10 mouse cellular contexts compared by ENCODE assay signal in genomic region chr5:124006891-124007491, GRCm38 (mm10). TPM values are rescaled to one million over a fixed set of nuclear protein-coding genes. Genes with fewer than 3 reads are reported as not detected.
DNase-seq lines count a peak whose midpoint lies in the region; ATAC-seq and TF ChIP-seq lines count a peak whose summit lies in the region.
"Had no signal": no experiment of that assay in that cellular context is flagged by ENCODE, and none has a peak within 500 bp of the region (broad histone marks: within the 10 kb centered on the region; RNA-seq: fewer than 3 reads in every experiment).

No protein-coding gene starts in this region.

- peaks cover 67% of the 10 kb centered on the region for H3K36me3 ChIP-seq in heart, embryonic 12.5 days
- peaks cover 75% of the 10 kb centered on the region for H3K36me3 ChIP-seq in heart, embryonic 10.5 days
- peaks cover 69 to 86% of the 10 kb centered on the region in 2 experiments for H3K36me3 ChIP-seq in CH12.LX (replicated peaks in 1 of 2; ENCODE audit: control insufficient read depth in 1 of 2, insufficient read depth in 1 of 2, low read length in 1 of 2)
- peaks cover 76% of the 10 kb centered on the region for H3K36me3 ChIP-seq in kidney, embryonic 15.5 days
- peaks cover 38% of the 10 kb centered on the region for H3K36me3 ChIP-seq in midbrain, embryonic 15.5 days (replicated peaks)

- H3K79me2 ChIP-seq in CH12.LX (replicated peaks; ENCODE audit: control insufficient read depth, extremely low read depth, insufficient read depth, poor library complexity, severe bottlenecking) = no peaks in the 10 kb centered on the region

- H3K9me3 ChIP-seq in heart, embryonic 12.5 days (replicated peaks) = no peaks in the 10 kb centered on the region
- no peaks in the 10 kb centered on the region for H3K9me3 ChIP-seq in heart, embryonic 10.5 days
- no peaks in the 10 kb centered on the region for H3K9me3 ChIP-seq in CH12.LX (replicated peaks; ENCODE audit: low read length)
- H3K9me3 ChIP-seq in kidney, embryonic 15.5 days (replicated peaks) = no peaks in the 10 kb centered on the region
- H3K9me3 ChIP-seq in midbrain, embryonic 15.5 days = no peaks in the 10 kb centered on the region
- H3K9me3 ChIP-seq: embryonic facial prominence, embryonic 13.5 days had no signal

- no peaks in the 10 kb centered on the region for H3K27me3 ChIP-seq in heart, embryonic 12.5 days (replicated peaks)
- no peaks in the 10 kb centered on the region for H3K27me3 ChIP-seq in heart, embryonic 10.5 days (ENCODE audit: insufficient read depth, poor library complexity, severe bottlenecking)
- H3K27me3 ChIP-seq in CH12.LX (replicated peaks) = no peaks in the 10 kb centered on the region
- H3K27me3 ChIP-seq in kidney, embryonic 15.5 days = no peaks in the 10 kb centered on the region
- no peaks in the 10 kb centered on the region for H3K27me3 ChIP-seq in midbrain, embryonic 15.5 days (replicated peaks)
- H3K27me3 ChIP-seq: embryonic facial prominence, embryonic 13.5 days had no signal

- in situ Hi-C loops in CH12.LX (cut with MboI; ENCODE audit: low pct_ligation_motif_present, low pct_unique_long_range_greater_than_20kb, low sequenced_read_pairs) = no loop called here

- no peak for TF ChIP-seq POLR2A in CH12.LX (IDR thresholded peaks at IDR 0.05; ENCODE audit: low read depth, low read length)

- H3K9ac ChIP-seq in heart, embryonic 12.5 days = no peak overlapping the region
- H3K9ac ChIP-seq in CH12.LX (ENCODE audit: insufficient read depth, low read depth) = no peak overlapping the region
- no peak overlapping the region for H3K9ac ChIP-seq in kidney, embryonic 15.5 days
- H3K9ac ChIP-seq in midbrain, embryonic 15.5 days = no peak overlapping the region
- H3K9ac ChIP-seq: embryonic facial prominence, embryonic 13.5 days had no signal

- TF ChIP-seq EP300 in CH12.LX (IDR thresholded peaks at IDR 0.05; ENCODE audit: low read length) = no peak

- no peak for TF ChIP-seq CTCF in CH12.LX (conservative IDR thresholded peaks at IDR 0.05 in 1 of 2, IDR thresholded peaks at IDR 0.05 in 1 of 2; ENCODE audit: low read depth in 2 of 2, low read length in 2 of 2)

- ATAC-seq in heart, embryonic 12.5 days (ENCODE audit: insufficient number of reproducible peaks, low FRiP score) = no peak
- no peak for ATAC-seq in kidney, embryonic 15.5 days (replicated peaks; ENCODE audit: low FRiP score)
- no peak for ATAC-seq in midbrain, embryonic 15.5 days (replicated peaks)

- no peak overlapping the region for H3K4me3 ChIP-seq in heart, embryonic 12.5 days
- no peak overlapping the region for H3K4me3 ChIP-seq in heart, embryonic 10.5 days
- H3K4me3 ChIP-seq in CH12.LX (replicated peaks in 1 of 3; ENCODE audit: low read depth in 2 of 3, low read length in 2 of 3, poor library complexity in 1 of 3) = no peak overlapping the region
- no peak overlapping the region for H3K4me3 ChIP-seq in kidney, embryonic 15.5 days (replicated peaks)
- no peak overlapping the region for H3K4me3 ChIP-seq in midbrain, embryonic 15.5 days
- H3K4me3 ChIP-seq: embryonic facial prominence, embryonic 13.5 days had no signal

- dilution Hi-C loops in CH12.LX (cut with MboI; ENCODE audit: extremely low pct_ligation_motif_present, extremely low pct_unique_long_range_greater_than_20kb, low sequenced_read_pairs) = no loop called here

- H3K4me1 ChIP-seq in heart, embryonic 12.5 days (replicated peaks) = peaks cover 37% of the 10 kb centered on the region
- peaks cover 41% of the 10 kb centered on the region for H3K4me1 ChIP-seq in heart, embryonic 10.5 days
- peaks cover 13 to 60% of the 10 kb centered on the region in 2 experiments for H3K4me1 ChIP-seq in CH12.LX (ENCODE audit: control insufficient read depth in 1 of 2, insufficient read depth in 2 of 2)
- peaks cover 37% of the 10 kb centered on the region for H3K4me1 ChIP-seq in kidney, embryonic 15.5 days
- H3K4me1 ChIP-seq in midbrain, embryonic 15.5 days = peaks cover 21% of the 10 kb centered on the region

- WGBS in heart, embryonic 12.5 days = 85% methylated on average over 17 of the region's 17 CpGs
- 90% methylated on average over 17 of the region's 17 CpGs for WGBS in heart, embryonic 10.5 days
- WGBS in kidney, embryonic 15.5 days = 73% methylated on average over 17 of the region's 17 CpGs
- 93% methylated on average over 17 of the region's 17 CpGs for WGBS in midbrain, embryonic 15.5 days

- 0 out of 2 replicates have a peak overlapping the region, but pooled peaks have one; percentile 6 for H3K27ac ChIP-seq in heart, embryonic 12.5 days (ENCODE audit: poor library complexity, severe bottlenecking)
- no peak overlapping the region for H3K27ac ChIP-seq in heart, embryonic 10.5 days
- H3K27ac ChIP-seq in CH12.LX (ENCODE audit: insufficient read depth, low read depth) = peak overlapping the region; percentile 11; the same call in 1 of the 2 replicates
- peak overlapping the region; percentile 74 for H3K27ac ChIP-seq in kidney, embryonic 15.5 days
- no peak overlapping the region for H3K27ac ChIP-seq in midbrain, embryonic 15.5 days
- H3K27ac ChIP-seq: embryonic facial prominence, embryonic 13.5 days had no signal

- TF ChIP-seq RAD21 in CH12.LX (IDR thresholded peaks at IDR 0.05; ENCODE audit: low read depth, low read length) = no peak

- no peak for DNase-seq in heart, embryonic 10.5 days (ENCODE audit: low spot score)
- DNase-seq in CH12.LX (ENCODE audit: extremely low read depth) = no peak
- peak; percentile 88 to 92 for DNase-seq in cerebellum, adult 18-20 months
- DNase-seq in spleen, postnatal 36 days (ENCODE audit: low spot score in 2 of 2) = no peak
- no peak for DNase-seq in c-Kit-positive CD71-positive TER-119-positive erythroid progenitor cells, embryonic 14.5 days (ENCODE audit: low spot score)
- DNase-seq: thymus, adult 2 months had no signal

- H3K4me2 ChIP-seq in heart, embryonic 12.5 days = no peak overlapping the region
- no peak overlapping the region for H3K4me2 ChIP-seq in CH12.LX (ENCODE audit: insufficient read depth, low read depth, poor library complexity, severe bottlenecking)
- H3K4me2 ChIP-seq in kidney, embryonic 15.5 days = no peak overlapping the region
- H3K4me2 ChIP-seq in midbrain, embryonic 15.5 days = no peak overlapping the region
- H3K4me2 ChIP-seq: embryonic facial prominence, embryonic 13.5 days had no signal

TF ChIP-seq in CH12.LX, 34 proteins besides CTCF, POLR2A, EP300 and RAD21:
- no peak for TF ChIP-seq SIN3A (IDR thresholded peaks at IDR 0.05; ENCODE audit: low read length)
- peak; percentile 43; the same call in 1 of the 2 replicates for TF ChIP-seq ETS1 (conservative IDR thresholded peaks at IDR 0.05; ENCODE audit: low read depth, low read length)
- TF ChIP-seq TCF12 (IDR thresholded peaks at IDR 0.05; ENCODE audit: low read depth, low read length) = 0 out of 2 replicates have a peak, but pooled peaks have one; percentile 27
- TF ChIP-seq MYC (IDR thresholded peaks at IDR 0.05; ENCODE audit: low read depth, low read length) = 0 out of 2 replicates have a peak, but pooled peaks have one; percentile 20
- TF ChIP-seq BHLHE40 (IDR thresholded peaks at IDR 0.05; ENCODE audit: low read depth, low read length) = peak; percentile 53

RNA-seq across cellular contexts. Expression of gene Vps37b, which starts 25.1 kb away (rescaled TPM):
- 61.9 and 64.4 TPM in 2 replicates for polyA plus RNA-seq in heart, embryonic 12.5 days (2016; fragmentation: Nextera tagmentation; extraction: Ambion mirVana)
- polyA plus RNA-seq in heart, embryonic 10.5 days (2016; fragmentation: Nextera tagmentation; extraction: Ambion mirVana) = 54.0 and 61.4 TPM in 2 replicates
- total RNA-seq in CH12.LX (2012; rRNA removed) (8.3 and 8.7 TPM in 2 replicates), CH12.LX (2014; rRNA removed) (10.2 and 10.6 TPM in 2 replicates)
- polyA plus RNA-seq in CH12.LX (2012; ENCODE audit: insufficient read length, low read depth) = 23.5 and 24.7 TPM in 2 replicates
- polyA plus RNA-seq in kidney, embryonic 15.5 days (2015; fragmentation: Nextera tagmentation; extraction: Ambion mirVana) = 33.8 and 35.3 TPM in 2 replicates
- polyA plus RNA-seq in midbrain, embryonic 15.5 days (2015; fragmentation: Nextera tagmentation; extraction: Ambion mirVana) = 66.7 and 73.7 TPM in 2 replicates

RNA-seq across cellular contexts. Expression of gene Hip1r, which starts 33.6 kb away (rescaled TPM):
- polyA plus RNA-seq in heart, embryonic 12.5 days (2016; fragmentation: Nextera tagmentation; extraction: Ambion mirVana) = 4.8 and 7.5 TPM in 2 replicates
- 6.5 and 8.4 TPM in 2 replicates for polyA plus RNA-seq in heart, embryonic 10.5 days (2016; fragmentation: Nextera tagmentation; extraction: Ambion mirVana)
- total RNA-seq in CH12.LX (2012; rRNA removed) (48.4 and 49.8 TPM in 2 replicates), CH12.LX (2014; rRNA removed) (26.1 and 28.3 TPM in 2 replicates)
- polyA plus RNA-seq in CH12.LX (2012; ENCODE audit: insufficient read length, low read depth) = 42.1 and 44.7 TPM in 2 replicates
- polyA plus RNA-seq in kidney, embryonic 15.5 days (2015; fragmentation: Nextera tagmentation; extraction: Ambion mirVana) = 18.2 and 20.0 TPM in 2 replicates
- polyA plus RNA-seq in midbrain, embryonic 15.5 days (2015; fragmentation: Nextera tagmentation; extraction: Ambion mirVana) = 29.8 and 30.7 TPM in 2 replicates

Comparison
In these comparisons a context has a peak if more than half of its experiments do, and no peak if none do; other contexts are left out.
1. H3K27ac ChIP-seq: peak in heart, embryonic 12.5 days (single experiment), CH12.LX (single experiment) and kidney, embryonic 15.5 days (single experiment); none in heart, embryonic 10.5 days (single experiment) and midbrain, embryonic 15.5 days (single experiment).
2. DNase-seq: peak in cerebellum, adult 18-20 months (2 of 2); none in heart, embryonic 10.5 days (single experiment), CH12.LX (single experiment), spleen, postnatal 36 days (0 of 2) and c-Kit-positive CD71-positive TER-119-positive erythroid progenitor cells, embryonic 14.5 days (single experiment).